Mouse (Mus musculus) embryo, embryonic 11.5 days (tissue): Measurements from ENCODE around the gene Tmem185b.

Source experiments
- DNase-seq: peaks from one replicate; pipeline ENCODE4 v3.0.0-alpha.2; 2012; ENCODE audit warnings: low read depth, low spot score

The Tmem185b gene

GRCm38 (mm10) chr1:119503181-119503580, 22.8 kb upstream of the Tmem185b start:
- no peak for DNase-seq

DNA sequence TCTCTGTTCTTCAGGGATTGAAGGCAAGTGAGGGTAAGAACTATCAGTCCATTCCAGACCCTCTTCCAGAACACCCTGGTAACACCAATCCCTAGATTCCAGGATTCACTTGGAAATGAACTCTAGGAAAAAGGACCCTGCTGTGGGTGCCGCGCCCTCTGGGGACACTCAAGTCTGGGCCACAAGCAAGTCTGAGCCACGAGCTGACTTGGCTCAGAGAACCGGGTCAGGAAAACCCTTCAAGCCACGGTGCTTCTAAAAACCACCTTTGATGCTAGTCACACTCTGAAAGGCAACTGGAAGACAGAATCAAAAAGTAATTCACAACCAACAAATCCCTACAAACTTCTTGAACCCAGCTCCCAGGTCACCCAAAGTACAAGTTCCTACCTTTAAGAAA, 22.2 kb upstream of the Tmem185b start:
- no peak for DNase-seq

DNA sequence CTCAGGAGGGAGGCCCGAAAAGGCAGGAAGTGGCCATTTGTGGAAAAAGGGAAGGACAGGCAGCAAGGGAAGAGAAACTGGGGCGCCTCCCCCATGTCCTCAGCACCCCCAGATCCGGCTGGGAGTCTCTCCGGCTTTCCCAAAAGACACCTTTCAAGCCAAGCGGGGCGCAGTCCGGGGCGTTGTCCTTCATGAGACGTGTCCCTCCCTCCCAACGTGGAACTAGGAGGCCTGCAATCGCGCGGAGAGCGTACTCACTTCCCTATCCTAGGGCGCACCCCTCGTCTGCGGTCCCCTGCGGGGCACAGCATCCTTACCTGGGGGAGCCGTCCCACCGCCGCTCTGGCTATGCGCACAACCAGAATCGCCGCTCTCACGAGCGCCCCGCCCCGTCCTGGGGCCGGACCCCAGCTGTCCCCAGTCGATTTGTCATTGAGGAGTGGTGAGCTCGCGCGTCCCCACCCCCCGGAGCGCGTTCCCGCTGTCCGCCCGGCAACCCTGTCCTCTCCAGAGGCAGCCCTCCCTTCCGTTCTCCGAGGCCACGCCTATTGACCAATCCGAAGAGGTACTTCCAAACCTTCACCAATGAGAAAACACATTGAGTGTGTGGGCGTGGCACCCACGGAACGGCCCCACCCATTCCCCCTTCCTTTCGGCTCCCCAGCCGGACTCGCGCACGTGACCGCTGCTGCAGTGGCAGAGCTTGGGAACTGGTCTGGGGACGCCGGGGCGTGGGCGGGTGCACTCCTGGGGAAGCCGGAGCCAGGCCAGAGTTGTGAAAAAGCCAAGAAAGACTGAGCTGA, 21.5 kb upstream of the Tmem185b start, which contains the start of gene Ralb:
Gene Ralb (minus strand): TSS at position 535 of the 803 bp plus-strand sequence.
- peak; percentile 92 for DNase-seq

DNA sequence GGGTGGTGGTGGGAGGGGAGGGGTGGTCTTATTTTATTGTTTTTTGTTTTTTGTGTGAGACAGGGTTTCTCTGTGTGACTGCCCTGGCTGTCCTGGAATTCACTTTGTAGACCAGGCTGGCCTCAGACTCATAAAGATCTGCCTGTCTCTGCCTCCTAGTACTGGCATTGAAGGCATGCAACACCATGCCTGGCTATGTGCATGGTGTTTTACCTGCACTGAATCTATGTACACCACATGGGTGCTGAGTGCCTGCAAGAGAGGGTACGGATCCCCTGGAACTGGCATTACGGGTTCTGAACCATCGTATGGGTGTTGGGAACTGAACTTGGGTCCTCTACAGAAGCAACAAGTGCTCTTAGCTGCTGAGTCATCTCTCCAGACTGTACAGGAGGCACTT, 20.0 kb upstream of the Tmem185b start:
- no peak for DNase-seq

DNA sequence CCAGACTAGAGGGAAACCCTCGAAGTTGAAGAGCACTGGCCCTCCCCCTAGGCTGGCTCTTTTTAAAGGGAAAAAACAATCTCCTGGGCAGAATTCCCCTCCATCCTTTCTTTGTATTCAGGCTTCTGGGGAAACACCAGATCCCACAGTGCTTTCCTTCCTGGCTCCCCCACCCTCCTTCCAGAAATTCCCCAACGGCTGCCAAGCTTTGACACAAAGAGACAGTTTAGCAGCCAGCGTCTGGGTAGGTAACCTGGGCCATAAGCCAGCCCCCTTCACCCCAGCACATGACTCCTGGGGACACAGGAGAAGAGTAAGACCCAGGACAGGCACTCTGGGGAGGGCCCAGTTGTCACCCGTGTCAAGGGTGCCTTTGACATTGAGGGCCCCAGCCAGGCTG, 17.4 kb upstream of the Tmem185b start:
- DNase-seq: no peak

DNA sequence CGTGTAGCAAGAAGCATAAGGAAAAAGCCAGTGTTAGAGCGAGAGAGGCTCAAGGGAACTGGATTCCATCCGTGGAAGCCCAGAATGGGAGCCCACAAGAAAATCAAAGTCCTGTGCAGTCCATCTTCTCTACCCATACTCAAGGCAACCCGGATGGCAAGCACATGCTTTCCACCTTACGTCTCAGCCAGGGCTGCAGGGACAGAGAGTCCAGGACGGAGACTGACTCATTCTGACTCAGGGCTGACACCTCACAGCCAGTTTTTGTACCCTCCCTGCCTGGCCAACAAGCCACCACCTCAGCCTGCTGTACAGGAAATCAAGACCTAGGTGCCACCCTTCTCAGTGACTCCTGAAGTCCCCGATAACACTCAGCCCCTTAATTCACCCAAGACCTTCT, 16.5 kb upstream of the Tmem185b start:
- no peak for DNase-seq

DNA sequence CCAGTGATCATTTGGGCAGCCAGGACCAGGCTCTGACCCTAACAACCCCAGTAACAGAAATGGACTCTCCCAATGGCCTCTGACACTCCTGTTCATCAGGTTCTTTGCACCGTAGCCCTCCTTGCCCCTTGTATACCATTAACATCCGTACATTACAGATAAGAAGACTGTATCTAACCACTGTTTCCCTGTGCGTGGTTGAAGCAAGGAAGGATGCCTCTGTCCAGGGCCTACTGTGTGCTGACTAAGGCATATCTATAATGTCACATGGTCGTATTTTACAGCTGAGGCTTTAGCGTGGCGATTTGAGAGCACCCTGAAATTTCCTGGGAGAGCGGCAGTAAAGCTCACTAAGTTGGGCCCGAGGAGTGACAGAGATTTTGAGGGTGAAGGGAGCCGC, 15.6 kb upstream of the Tmem185b start:
- DNase-seq: no peak

DNA sequence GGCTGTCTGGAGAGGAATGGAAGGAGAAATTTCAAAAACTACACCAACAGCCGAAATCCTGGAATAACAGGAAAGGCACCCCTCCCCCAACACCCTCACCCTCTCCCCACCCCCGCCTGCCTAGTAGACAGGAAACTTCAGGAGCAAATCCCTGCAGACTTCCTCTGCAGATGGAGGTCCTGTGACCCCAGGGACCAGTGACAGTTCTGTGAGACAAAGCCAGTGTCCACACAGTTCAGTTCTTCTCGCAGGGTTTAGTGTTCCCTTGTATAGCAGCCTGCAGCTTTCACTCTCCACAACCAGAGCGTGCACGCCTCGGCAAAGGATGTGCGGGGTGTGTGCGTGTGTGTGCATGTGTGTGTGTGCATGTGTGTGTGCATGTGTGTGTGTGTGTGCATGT, 15.1 kb upstream of the Tmem185b start:
- no peak for DNase-seq

GRCm38 (mm10) chr1:119518060-119518459, 7.9 kb upstream of the Tmem185b start:
- no peak for DNase-seq

GRCm38 (mm10) chr1:119518786-119519185, 7.2 kb upstream of the Tmem185b start:
- DNase-seq: no peak

GRCm38 (mm10) chr1:119519286-119519685, 6.7 kb upstream of the Tmem185b start:
- no peak for DNase-seq

DNA sequence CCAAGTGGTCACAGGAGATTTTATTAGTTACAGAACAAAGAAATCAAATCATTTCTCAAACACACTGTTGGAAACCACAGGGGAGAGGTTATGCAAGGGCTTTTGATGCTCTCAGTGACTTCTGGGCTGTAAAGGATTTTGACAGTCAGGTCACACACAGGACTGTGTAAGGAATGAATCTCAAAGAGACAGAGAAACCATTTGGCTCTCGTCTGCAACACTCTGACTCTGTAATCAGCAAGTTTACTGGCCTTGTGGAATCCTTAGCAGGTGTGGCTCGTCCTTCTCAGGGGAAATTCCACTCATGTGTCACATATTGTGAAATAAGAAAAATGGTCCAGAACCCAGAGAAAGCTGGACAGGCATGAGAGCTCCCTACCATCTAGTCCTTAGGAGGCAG, 4.9 kb upstream of the Tmem185b start:
- no peak for DNase-seq

DNA sequence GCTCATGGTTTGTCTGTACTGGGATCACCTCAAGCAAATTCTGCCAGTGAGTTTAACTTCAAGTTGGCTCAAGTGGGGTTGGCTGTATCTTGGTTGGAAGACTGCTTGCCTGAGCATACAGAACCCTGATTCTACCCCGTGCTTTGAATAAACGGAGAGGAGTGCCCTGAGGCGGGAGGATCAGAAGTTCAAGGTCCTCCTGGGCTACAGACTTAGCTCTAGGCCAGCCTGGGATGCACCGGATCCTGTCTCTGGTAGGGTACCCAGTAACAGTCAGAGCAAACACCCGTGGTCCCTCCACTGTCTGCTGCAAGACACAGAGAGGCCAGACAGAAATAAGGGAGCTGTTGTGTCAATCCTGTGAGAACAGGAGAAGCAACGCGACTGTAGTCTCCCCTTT, 4.3 kb upstream of the Tmem185b start:
- no peak for DNase-seq

- DNase-seq: no peak
Observed at GRCm38 (mm10) chr1:119522726-119523125, 3.2 kb upstream of the Tmem185b start.

GRCm38 (mm10) chr1:119523369-119523768, 2.6 kb upstream of the Tmem185b start:
- DNase-seq: no peak

DNA sequence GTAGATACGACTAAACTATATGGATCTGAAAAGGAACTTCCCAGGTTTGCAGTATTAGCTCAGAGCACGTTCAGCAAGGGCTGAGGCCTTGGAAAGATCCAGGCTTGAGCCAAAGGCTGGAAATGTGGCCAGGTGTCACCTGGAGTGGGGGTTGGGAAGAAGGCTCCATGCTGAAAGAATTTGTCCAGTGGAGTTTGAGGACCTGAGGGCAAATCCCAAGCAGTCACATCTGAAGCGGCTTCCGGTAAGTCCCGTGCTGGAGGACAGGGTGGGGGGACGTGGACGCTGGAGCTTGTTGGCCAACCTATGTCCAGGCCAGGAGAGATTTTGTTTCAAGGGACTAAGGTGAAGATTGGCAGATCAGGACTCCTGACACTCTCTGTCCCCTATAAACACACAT, 2.1 kb upstream of the Tmem185b start:
- no peak for DNase-seq

- no peak for DNase-seq
Observed at GRCm38 (mm10) chr1:119525004-119525444, 936 bp upstream of the Tmem185b start.

DNA sequence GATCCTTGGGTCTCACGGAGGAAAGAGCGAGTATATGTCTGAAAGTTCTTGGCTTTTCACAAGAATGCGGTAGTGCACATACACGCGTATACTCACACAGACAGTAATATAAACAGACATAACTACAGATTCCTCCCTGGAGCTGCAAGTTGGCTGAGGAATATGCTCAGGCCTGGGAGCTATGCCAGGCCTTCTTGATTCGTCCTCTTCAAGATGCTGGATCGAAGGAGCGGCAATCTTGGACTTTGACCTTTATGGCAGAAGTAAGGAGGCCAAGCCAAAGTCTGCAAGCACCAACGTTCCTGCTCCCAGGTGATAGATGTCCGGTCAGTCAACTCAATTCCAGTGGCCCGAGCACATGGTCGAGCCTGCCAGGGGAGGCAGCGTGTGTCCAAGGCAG, 5.0 kb downstream of the Tmem185b start:
- DNase-seq: no peak

DNA sequence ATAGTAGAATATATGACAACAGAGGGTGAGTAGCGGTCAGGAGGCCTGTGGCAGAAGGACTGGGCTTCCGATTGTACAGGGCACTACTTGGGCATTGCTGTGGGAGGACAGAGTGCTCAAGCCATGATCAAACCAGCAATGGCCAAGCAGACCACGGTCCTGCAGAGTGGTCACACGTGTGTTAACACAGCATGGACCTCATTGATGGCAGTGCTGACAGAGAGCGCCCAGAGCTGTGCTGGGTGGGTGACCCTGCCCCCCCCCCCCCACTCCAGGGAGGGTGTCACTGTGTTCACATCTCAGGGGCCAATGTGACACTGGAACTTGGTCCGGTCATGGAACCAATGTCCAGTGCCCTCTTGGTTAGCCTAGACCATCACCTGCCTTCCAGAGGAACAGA, 6.2 kb downstream of the Tmem185b start:
- no peak for DNase-seq

- DNase-seq: no peak
Observed at GRCm38 (mm10) chr1:119533093-119533805, 7.3 kb downstream of the Tmem185b start.

DNA sequence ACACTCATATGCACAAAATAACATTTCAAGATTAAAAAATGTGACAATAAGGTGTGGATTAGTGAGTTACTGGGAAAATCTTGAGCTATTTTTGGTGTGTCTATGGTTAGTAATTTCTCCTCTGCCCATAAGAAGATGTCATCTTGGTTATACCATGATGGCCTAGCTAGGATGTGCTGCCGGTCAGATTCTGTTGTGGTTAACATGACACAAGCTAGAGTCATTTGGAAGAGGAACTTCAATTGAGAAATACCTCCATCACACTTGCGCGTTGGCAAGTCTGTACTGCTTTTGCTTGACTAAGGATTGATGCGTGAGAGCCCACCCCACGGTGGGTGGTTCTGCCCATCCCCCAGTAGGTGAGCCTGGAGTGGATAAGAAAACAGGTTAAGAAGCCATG, 8.4 kb downstream of the Tmem185b start:
- DNase-seq: no peak

- no peak for DNase-seq
Observed at GRCm38 (mm10) chr1:119536122-119536521, 10.2 kb downstream of the Tmem185b start.

GRCm38 (mm10) chr1:119537651-119538050, 11.7 kb downstream of the Tmem185b start:
- DNase-seq: no peak
